Mouse (Mus musculus): ENCODE data around the gene Cd177.
"Not testable (repeated sequence)": the region's sequence is repeated elsewhere in the genome, so short reads cannot be mapped to it uniquely, and the experiment has no call there.

The Cd177 gene

DNA sequence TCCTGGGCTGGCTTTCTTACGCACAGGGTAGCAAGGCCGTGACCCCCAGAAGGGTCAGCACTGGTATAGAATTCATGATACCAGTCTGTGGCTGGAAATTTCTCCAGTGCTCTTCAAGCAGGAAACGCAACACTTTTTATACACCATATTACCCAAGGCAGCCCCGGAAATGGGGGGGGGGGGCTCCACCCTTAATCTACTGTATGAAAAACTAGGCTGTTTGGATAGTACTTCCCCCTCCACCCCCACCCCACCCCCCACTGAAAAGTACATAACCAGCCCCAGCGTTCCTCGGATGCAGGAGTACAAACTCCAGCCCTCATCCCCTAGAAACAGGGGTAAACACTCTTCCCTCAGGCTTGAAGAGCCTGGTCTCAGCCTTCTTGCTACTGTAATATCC, at the start of gene Cd177:
Gene Cd177 (minus strand): TSS at position 101 of the 400 bp plus-strand sequence.
- no peak for DNase-seq

DNA sequence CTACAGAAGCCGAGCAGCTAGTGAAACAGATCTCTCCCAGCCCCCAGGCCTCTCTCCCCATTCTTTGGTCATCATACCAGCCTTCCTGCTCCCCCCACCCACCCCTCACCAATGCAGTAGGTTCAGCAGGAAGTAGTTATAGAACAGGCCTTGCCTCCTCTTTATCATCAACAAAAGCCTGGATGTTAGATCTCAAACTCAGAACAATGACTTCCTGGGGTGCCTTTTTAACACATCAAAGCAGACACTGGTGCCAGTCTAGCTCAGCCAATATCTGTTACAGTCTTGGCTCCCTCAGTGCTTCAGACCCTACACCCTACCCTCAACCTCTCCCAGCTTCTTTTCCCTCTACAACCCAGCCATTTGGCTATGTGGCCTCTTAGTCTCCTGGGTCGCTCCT, 48.9 kb upstream of the Cd177 start:
- DNase-seq: no peak

DNA sequence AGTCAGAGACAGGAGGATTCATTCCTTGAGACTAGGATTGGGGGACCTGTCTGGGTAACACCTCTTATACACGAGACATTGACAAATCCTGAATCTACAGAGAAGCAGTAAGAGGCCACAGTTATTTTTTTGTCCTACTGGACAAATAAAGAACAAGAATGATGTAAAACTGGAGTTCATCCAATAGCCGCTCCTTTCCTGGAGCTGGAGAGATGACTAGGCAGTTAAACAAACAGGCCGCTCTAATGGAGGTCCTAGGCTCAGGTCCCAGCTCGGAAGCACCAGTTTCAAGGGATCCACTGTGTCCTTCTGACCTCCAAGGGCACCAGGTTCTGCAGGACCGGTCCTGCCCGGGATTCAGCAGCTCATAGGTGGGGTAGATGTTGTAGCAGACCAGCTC, 44.7 kb upstream of the Cd177 start:
- no peak for DNase-seq

DNA sequence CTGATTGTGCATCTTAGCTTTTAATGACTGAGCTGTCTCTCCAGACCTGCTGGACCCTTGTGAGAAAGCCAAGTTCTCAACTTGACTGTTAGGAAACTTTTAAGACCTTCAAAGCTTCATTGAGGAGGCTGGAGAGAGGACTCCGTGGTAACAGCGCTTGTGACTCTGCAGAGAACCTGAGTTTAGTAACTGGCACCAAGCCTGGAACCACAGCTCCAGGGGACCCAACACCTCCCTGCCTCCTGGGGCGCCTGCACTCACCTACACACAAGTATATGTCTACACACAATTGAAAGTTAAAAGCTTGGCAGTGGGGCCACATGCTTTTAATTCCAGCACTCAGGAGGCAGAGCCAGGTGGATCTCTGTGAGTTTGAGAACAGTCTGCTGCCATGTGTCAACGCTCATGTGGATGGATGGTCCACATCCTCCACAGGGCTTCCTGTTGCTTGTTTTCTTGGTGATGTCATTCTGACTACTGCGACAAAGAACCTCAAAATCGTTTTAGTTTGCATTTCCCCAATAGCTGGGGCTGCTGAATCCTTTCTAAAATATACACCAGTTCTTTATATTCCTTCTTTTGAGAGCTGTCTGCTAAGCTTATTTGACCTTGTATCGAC, 42.1 kb upstream of the Cd177 start:
- no peak for DNase-seq

DNA sequence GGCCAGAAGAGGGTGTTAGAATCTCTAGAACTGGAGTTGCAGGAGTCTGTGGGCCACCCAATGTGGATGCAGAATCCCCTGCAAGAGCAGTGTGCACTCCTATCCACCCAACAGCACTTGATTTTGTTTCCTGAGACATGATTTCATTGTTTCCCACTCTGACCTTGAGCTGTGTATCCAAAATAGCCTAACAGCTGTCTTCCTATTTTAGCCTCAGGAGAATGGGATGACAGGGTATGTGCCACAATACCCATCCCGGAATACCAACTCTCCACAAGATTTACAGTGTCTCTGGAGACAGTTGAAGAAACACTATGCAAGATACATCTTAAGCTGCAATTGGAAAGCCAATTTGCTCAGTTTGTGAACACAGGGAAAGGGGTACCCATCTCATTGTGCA, 37.8 kb upstream of the Cd177 start:
- DNase-seq: no peak

DNA sequence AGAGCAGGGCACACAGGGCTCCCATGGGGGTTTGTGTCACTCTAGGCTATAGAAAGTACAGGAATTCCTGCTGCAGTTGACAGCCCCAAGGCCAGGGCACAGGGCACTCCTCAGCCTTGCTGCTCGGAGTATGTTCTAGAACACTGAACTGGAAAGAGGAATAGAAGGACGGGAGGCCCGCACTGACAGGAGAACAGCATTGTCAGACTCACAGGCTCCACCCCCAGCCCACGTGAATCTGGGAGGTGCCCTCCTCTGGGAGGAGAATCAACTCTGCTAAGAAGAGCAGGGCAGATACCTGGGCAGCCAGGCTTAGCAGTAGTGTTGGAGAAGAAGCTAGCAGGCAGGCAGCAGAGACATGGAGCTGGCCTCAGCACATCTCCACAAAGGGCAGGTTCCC, 16.8 kb upstream of the Cd177 start, which contains the start of gene Ceacam10:
Gene Ceacam10 (plus strand): TSS at position 289 of the 400 bp plus-strand sequence.
- DNase-seq: not testable (repeated sequence)

DNA sequence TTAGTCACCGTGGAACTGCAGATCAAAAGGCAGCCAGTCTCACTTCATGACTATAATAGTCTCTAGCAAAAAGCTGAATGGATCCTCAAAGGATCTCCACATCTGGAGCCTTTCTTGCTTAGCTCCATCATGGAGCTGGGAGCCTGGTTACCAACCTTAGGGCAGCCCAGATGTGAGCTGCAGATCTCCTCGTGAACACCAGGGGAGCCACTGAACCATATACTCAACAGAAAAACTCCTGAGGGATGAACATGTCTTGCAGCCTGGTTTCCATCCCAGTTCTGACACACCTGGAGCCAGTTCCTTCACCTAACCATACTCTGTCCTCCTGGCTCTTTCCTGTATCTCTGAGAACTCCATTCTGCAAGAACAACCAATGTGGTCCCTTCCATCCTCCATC, 16.0 kb upstream of the Cd177 start:
- DNase-seq: no peak

DNA sequence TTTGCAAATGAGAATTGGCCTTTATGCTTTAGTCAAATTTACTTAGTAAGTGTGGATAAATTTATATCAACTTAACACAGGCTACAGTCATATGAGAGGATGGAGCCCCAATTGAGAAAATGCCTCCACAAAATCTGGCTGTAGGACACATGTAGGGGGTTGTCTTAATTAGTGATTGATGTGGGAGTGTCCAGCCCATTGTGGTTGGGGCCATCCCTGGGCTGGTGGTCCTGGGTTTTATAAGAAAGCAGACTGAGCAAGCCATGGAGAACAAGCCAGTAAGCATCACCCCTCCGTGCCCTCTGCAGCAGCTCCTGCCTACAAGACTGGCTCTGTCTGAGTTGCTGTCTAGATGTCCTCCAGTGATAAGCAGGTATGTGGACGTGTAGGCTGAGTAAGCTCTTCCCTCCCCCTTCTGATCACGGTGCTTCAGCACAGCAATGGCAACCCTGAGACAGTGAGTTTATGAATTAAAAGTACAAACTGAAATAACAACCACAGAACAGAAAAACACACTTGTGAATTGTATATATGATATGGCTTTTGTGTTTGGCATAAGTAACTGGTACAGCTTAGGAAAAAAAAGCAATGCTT, 13.9 kb upstream of the Cd177 start:
- no peak for DNase-seq

DNA sequence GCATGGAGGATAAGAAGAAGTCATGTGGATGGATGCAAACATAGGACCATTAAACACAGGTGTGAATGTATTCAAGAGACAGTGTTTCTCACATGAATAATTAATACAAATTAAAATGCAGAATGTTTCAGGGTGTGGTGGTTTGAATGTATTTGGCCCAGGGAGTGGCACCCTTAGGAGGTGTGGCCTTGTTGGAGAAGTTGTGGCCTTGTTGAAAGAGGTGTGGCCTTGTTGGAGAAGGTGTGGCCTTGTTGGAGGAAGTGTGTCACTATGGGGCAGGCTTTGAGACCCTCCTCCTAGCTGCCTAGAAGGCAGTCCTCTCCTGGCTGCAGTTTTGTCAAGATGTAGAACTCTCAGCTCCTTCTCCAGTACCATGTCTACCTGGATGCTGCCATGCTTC, 11.2 kb upstream of the Cd177 start:
- DNase-seq: no peak

DNA sequence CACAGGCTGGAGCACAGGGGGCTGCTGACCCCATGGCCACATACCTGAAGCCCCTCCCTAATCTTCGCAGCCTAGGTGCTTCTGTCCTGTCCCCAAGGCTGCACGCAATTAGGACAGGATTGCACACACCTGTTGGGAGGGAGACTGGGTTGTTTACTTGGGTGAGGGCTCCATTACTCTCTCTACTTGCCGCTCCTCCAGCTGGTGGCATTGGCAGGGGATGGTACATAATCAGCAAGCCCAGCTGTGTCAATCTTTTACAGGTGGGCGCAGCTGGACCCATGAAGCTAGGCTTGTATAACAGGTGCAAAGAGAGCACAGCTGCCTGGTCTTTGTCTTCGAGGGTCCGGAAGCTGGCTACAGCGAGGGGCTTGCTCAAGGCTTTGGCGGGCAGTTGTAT, 2.5 kb upstream of the Cd177 start:
- peak in 1 of 2 experiments; percentile 6 for DNase-seq

DNA sequence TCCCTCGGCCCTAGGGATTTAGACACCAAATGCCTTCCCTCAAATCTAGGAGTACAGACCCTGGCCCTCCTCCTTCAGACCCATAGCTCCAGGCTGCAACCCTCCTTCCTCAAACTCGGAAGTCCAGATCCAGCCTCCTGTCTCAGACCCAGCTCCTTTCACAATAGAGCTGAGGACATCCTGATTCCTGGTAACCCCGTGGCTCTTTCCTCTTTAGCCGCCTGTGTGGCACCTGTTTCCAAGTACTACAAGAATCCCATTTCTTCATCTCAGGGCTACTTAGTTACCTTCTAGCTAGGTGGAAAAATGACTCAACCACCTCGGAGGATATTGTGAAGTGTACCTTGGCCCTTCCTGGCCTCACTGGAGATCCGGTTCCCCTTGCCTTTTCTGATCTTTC, 1.1 kb upstream of the Cd177 start:
- DNase-seq: peak in 1 of 2 experiments; percentile 8

DNA sequence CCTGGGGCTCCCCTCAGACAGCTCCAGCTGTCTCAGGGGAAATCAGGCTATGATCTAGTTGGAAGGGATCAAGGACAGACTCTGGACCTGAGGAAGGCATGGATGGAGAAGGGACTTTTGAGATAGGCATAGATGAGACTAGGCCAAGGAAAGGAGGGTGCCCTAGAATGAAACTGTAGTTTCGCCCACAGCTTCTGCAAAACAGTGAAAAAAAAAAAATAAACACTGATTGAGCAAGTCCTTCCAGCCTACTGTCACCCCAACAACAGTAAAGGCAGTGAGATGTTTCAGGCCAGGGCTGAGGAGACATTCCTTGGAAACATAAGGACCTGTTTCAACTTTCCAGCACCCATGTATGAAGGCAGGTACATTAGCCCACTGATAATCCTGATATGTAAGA, 1.6 kb downstream of the Cd177 start:
- DNase-seq: no peak

DNA sequence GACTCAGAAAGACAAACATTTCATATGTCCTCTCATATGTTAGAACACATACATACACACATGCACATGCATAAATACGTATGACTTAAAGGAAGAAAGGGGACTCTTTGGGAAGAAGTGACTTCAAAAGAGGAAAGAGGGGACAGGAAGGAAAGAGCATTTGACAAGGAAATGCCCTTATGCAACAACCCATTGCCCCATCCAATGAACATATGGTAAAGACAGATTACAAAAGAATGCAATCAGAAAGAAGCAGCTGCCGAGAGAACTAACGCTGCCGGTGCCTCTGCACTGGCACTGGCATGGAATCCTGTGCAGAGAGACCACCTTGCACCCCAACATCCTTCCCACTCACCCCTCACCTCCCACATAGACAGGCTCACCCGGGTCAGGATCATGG, 6.6 kb downstream of the Cd177 start:
- no peak for DNase-seq

DNA sequence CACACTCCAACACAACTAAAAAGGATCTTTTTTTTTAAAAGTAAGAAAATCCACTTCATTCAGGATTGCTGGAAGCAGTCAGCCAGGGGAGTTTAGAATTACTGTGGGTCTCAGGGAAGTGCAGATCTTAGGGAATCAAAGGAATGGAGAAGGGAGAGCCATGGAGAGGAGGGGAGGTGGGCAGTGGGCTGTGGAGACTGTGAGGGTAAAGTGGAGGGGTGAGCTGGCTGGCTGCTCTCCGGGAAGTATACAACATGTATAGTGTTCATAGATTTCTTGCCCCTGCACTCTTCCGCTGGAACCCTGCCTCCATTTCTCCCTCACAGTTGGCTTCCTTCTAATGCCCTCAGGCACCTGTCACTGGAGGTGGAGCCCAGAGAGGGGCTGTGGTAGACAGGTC, 8.5 kb downstream of the Cd177 start:
- no peak for DNase-seq

DNA sequence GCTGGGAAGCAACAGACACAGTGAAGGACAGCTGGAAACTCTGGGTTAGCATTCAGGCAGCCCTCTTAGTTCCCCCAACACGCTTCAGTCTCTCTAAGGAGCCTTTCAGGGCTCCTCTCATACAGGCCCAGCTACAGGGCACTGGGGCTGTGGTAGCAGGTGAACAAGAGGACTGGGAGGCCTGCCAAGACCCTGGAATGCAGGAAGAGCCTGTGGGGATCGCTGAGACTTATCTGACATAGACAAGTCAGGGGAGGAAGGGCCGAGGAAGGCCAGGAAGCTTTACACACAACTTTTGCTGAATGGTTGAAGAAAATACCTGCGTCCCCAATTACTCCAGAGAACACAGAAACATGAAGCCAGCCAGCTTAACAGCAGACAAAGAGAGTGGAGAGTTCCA, 9.4 kb downstream of the Cd177 start:
- no peak for DNase-seq

DNA sequence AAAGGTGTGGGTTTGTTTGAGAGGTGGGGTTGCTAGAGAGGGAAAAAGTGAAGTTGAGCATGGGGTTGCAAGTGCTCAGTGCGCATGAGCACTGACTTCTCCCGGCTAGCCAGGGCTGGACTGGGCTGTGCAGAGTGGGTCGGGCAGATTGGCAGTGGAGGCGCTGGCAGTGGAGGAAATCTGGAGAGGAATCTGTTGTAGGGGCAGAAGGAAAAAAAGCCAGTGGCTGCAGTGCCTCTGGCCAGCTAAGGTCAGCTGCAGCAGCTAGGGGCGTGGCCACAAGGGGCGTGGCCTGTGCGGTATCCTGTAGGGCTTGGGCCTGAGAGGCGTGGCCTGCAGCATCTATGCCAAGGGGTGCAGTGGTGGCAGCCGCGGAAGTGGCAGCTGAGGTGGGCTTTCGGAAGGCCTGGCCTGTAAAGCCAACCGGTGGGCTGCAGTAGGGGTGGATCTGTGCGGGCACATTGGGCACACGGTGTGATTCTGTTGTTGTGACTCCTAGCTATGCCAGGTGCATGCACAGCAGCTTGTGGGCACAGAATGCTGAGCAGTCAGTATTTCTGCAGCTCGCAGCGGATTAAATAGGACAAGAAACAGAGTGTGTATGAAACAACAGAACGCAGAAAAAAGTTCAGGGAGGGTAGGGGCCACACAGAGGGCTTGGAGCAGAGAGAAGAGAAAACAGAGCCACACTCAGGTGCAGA, 24.0 kb downstream of the Cd177 start:
- DNase-seq: peak; percentile 20 to 37

DNA sequence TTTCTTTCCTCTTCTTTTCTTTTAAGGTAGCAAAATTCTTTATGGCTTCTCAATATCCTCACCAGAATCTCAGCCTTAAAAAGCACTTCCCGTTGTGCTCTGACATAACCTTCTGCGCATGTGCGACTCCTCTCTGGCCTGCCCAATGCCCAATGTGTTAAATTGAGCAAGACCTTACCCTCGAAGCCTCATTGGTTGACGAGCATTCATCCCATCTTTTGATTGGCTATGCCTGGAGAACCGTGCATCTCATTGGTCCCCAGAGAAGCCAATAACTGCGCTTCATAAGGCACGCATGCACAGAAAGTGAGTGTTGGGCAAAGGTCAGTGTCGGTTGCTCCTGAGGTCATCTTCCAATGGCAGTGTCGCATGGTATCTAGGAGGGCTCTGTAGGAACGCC, 33.3 kb downstream of the Cd177 start, which contains the start of gene Gm4763:
Gene Gm4763 (minus strand): TSS at position 101 of the 400 bp plus-strand sequence.
- not testable (repeated sequence) for DNase-seq

DNA sequence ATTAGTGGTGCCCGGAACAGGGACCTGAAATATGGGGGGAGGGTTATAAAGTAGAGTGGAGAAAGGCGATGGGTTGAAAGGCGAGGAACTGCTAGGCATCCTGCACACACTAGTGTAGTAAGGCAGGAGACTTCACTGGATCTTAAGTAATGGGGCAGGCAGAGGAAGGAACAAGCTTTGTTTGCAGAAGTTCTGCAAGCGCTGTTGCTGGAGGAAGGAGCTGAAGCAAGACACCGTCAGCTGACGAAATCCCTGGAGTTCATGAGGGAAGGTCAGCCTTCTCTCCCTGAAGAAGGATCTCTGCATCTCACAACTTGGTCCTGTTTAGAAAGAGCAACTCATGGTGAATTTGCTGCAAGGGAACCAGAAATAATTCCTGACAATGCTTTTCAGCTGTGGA, 45.1 kb downstream of the Cd177 start:
- peak in 1 of 2 experiments; percentile 27 for DNase-seq

DNA sequence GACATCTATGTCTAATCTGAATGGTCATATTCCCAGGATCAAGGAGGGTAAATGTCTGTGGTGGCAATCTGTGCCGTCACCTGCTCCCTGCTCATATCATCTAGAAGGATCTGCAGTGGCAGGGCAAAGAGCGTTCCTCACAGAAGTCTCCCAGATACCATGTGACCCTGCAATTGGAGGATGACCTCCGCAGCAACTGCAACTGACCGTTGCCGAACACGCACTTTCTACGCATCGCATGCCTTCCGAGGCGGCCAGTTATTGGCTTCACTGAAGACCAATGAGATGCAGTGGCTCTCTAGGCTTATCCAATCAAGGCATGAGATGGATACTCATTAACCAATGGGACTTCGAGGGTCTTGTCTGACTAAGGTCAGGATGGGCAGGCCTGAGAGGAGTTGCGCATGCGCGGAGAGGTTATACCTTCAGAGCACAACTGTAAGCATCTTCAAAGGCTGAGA, 51.2 kb downstream of the Cd177 start, which contains the start of gene BC049730:
Gene BC049730 (plus strand): TSS at position 411 of the 461 bp plus-strand sequence.
- no peak for DNase-seq

DNA sequence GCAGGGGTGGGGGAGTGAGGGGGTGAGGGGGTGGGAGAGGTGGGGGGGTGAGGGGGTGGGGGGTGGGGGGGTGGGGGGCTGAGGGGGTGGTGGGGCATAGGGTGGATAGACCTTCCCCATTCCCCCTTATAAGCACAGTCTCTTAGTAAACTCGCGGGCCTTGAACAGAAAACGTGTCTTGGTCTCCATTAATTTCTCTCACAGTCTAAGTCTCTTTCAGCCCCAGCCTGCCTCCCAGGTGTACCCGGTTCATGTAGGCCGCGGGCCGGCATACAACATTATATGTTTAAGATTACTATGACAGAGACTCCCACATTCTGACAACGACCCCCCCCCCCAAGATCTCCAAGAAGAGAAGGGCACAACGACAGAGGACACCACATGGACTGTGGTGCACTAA, 57.3 kb downstream of the Cd177 start:
- DNase-seq: not testable (repeated sequence)

DNA sequence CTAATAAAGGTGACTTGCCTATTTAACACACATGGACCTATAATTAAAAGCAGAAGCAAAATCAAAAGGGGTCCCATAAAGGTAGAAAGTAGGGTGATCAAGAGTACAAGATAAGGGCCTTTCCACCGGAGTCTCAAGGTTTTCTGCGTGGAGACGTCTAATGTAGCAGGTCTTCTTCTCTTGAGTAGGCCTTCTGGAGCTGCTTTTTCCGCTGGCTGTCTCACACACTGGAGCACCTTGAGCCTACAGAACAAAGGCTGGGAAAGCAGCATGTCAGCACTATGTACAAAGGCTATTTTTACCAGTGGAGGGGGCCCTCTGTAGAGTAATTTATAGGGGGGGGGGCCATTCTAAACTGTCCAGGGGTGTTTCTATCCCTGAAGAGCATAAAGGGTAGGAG, 62.2 kb downstream of the Cd177 start:
- DNase-seq: not testable (repeated sequence)

All from lung, postnatal 4 days (tissue).